Mouse (Mus musculus) lung, postnatal 36 days (tissue): ENCODE data around the gene Slc47a1.

ENCODE experiments used
- DNase-seq: peaks from one replicate; pipeline ENCODE4 v3.0.0; 2022; ENCODE audit warnings: mixed read lengths

The Slc47a1 gene

DNA sequence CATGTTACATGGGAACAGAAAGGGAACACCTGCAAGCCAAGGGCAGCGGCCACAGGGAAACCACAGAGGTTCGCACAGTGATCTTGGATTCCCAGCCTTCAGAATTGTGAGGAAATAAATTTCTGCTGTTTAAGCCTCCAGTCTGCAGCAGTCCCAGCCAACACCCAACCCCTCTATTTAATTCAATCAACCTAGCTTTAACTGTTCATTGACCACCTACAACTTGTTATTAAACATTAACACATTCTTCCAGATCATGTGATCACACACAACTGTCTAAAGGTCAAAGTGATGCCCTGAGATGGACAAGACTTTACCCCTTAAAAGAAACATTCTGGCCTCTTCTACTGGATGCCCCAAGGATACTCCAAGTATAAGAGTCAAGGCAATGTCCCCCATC, 9.5 kb downstream of the Slc47a1 start:
- no peak for DNase-seq

GRCm38 (mm10) chr11:61366517-61367273, 11.4 kb downstream of the Slc47a1 start:
- no peak for DNase-seq

- no peak for DNase-seq
Measured at GRCm38 (mm10) chr11:61365938-61366337, 12.2 kb downstream of the Slc47a1 start.

- no peak for DNase-seq
Measured at GRCm38 (mm10) chr11:61364096-61364495, 14.0 kb downstream of the Slc47a1 start.

DNA sequence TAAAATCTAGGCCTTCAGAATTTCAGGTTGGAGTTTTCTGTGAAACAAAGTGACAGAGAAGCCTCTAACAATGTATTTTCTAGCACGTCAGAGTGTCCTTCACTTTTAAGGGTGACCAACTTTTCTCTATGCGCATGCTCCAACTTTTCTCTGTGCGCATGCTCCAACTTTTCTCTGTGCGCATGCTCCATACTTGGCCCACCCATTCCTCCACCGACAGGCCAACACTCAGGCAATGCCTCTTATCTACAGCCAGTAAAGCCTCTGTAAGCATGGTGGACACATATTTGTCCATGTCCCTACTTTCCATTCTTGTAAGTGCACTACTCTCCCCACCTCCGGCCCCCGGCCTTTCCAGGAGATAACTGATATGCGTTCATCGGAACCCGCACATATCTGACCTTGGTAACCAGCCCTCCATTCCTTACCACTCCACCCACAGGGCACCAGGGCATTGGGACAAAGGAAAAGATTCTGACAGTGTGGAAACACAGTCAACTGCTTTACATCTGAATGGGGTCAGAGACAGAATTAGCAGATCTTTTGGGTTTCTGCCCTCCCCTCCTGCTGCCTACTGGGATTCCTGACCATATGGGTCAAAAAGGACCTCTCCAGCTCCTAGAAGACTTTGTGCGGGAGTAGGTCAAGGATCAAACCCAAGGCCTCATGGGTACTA, 16.5 kb downstream of the Slc47a1 start:
- no peak for DNase-seq

DNA sequence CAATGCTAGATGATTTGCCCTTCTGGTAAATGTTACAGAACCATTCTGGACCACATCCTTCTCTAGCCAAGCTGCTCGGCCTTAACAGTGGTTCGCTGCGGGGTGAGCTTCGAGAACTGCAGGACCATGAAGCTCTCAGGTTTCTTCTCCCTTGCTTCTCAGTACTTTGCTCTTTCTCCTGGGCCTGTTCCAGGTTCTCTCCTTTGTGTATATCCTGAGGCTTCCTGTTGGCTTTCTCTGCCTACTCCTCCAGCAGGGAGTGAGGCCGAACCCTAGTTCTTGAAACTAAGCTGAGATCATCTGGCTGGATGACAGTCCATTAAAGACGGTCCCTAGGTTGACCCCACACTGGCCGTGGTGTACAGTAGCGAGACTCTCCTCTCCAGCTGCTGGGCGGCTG, 21.5 kb downstream of the Slc47a1 start:
- DNase-seq: no peak

- DNase-seq: no peak
Measured at GRCm38 (mm10) chr11:61356111-61356510, 22.0 kb downstream of the Slc47a1 start.

- DNase-seq: no peak
Measured at GRCm38 (mm10) chr11:61355351-61355750, 22.8 kb downstream of the Slc47a1 start.

DNA sequence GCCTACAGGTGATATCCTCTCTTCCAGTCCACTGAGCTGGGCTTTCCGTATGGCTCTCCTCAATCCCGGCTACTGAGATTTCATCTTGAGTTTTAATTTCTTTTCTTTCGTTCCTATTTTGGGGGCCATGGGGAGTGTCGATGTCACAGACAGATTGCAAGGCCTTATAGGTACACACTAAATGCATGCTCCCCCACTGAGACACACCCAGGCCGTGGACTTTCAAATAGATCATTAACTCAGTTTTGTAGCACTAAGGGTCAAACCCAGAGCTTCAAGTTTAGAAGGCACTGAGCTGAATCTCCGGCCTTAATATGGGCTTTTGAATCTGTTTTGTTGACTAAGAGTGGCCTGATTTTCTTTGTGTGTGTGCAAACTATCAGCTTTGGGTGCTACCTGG, 23.8 kb downstream of the Slc47a1 start:
- no peak for DNase-seq

GRCm38 (mm10) chr11:61353038-61353437, 25.1 kb downstream of the Slc47a1 start:
- DNase-seq: no peak

DNA sequence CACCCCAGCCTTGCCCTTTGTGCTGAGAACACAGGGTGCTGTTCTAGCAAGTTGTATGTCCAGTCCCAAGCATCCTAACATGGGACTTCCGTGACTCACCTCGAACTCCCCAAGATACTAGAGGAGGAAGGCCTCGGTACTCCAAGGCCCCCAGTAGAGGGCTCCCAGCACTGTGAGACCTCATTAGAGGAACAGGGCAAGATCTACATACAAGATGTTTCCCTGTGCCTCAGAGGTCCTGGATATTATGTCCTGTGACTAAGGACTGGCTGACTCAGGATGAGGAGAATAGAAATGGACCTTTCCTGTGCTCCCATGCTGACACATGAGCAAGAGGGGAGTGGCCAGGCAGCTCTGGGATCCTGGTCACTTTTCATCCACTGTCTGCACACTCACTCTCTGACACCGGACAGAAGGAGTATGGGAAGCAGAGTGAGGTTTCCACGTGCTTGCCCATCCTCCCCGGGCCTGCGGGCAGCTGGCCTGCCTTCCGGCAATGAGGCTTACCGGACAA, 25.9 kb downstream of the Slc47a1 start:
- no peak for DNase-seq

DNA sequence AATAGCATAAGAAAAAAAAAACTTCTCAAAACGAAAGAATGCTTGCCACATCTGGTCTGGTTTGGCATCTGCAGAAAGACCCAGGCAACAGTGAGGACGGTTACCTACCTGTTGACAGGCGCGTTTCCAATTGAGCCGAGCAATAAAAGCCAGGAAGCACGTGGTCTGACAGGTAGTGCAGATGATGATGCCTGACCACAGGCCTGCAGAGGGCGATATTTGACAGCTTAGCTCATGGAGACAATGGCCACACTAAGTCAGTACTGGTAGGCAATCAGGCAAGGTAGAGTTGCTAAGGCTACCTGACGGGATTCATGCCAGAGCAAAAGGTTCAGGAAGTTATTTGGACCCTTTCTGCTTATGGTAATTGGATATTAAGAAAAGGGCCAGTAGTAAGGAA, 28.8 kb downstream of the Slc47a1 start:
- DNase-seq: peak; percentile 95

DNA sequence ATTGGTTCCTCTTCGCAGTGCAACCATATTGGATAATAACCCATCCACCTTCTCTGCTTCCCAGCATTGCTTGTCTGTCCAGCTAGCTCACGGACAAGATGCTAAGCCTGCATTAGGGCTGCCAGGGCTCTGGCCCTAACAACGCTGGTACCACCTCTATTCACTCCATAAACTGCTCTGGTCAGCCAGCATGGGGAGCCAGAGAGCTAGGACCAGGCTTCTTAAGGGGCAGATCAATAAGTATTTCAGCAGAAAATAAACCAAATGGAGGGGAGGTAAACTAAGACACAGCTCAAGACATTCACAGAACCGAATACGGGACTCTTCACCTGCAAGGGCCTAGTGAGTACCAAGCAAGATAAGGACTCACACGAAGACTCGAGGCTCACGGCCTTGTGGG, 32.0 kb downstream of the Slc47a1 start:
- DNase-seq: no peak

DNA sequence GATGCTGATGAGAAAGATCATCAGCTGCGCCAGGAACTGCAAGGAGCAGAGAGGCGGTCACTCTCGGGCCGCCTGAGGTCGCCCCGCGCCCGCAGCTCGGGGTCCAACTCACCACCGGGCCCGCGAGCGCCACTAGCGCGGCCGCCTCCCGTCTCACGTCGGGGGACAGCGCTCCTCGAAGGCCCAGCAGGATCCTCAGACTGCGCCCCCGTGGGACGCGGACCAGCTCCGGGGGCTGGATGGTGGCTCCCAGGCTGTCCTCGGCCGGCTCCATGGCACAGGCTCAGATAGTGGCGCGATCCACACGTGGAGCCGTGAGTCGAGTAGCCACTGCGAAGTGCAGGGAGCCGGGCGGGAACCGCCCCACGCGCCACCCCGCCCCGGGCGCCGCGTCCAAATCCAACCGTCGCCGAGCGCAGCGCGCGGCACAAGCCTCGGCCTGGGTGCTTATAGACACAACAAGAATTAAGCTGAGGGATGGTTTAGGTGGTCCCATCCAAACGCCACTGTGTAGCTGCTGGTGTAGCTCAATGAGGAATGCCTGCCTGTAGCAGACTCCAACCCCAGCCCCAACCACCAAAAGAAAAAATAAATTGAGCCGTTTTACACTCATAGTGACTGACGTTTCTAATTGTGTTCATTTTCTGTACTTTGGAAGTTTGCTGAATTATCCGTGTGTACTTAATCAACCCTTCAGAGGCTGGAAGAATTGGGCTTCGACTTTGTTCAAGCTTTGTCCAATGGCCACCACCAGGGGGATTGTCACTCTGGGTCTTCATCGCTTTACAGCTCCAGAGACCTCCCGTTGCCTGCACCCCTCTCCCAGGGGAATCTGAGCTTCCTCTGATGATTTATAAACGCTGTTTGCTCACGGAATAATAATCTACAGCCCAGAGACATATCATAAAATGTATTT, 35.4 kb downstream of the Slc47a1 start, which contains the start of gene Slc47a2:
Gene Slc47a2, minus strand, starts transcription at position 356 of the 916 bp plus-strand sequence.
- DNase-seq: peak; percentile 40

DNA sequence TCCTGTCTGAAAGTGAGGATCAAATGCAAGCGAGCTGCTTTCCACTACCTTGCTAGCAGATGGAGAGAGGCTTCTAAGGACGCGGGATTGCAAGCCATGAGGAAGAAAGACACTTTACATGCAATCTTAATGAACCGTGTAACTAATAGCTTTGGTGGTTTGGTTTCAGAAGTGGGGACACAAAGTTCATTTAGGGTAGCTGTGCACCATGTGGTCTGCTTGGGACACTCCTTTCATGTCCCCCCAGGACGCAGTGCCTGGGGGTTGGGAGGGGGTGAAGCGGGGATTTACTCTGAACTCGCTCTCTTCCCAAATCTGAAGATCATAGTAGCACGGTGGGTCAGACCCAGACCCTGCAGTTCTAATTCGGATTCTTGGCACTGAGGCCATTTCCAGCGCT, 36.2 kb downstream of the Slc47a1 start:
- DNase-seq: no peak

GRCm38 (mm10) chr11:61341233-61341632, 36.9 kb downstream of the Slc47a1 start:
- DNase-seq: no peak

DNA sequence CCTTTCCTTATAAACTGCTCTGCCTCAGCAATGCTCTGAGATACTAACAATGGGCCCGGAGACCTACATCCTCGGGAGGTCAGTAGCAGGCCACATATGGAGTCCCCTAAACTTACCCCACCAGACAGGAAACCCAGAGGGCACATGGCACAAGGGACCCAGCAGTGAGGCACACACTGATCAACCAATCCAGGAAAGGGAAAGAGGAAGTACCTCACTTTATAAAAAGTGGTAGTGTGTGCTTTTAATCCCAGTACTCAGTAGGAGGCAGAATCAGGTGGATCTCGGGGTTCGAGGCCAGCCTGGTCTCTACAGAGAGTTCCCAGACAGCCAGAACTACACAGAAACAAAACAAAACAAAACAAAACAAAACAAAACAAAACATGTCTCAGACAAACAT, 37.8 kb downstream of the Slc47a1 start:
- no peak for DNase-seq

- peak; percentile 20 for DNase-seq
Measured at GRCm38 (mm10) chr11:61337586-61337985, 40.6 kb downstream of the Slc47a1 start.

DNA sequence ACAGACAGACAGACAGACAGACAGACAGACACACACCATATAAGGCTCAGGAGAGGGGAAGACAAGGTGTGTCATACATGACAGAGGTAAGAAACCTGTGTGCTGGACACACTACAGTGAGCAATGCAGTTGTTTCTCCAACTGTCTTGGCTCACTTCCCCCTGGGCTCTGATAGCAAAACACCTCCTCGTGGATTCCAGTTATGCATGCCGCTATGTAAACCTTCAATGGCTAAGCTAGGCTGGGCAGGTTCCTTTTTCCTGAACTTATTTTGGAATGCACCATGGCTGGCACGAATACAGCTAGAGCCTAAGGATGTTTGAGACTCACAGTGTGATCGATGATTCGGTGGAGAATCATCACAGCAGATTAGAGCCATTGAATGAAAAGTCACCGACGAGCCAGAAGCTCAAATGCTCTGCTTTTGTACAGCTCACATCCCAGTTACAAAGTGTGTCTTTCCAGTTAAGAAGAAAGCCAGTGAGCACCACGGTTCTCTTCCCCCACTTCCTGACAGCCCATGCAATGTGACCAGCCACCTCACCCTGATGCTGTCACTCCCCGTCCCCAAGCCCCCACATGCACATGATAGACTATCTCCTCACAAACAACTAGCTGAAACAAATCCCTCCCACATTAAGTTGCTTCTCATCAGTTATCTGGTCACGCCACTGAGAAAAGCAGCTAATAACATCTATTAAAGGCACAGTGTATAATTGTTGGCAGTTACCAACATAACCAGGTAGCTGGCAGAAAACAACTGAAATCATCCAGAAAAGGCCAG, 57.0 kb downstream of the Slc47a1 start:
- DNase-seq: no peak

- DNase-seq: no peak
Measured at GRCm38 (mm10) chr11:61319923-61320567, 58.1 kb downstream of the Slc47a1 start.

GRCm38 (mm10) chr11:61319233-61319922, 58.8 kb downstream of the Slc47a1 start:
- DNase-seq: no peak
